Mouse (Mus musculus) bone marrow macrophage, adult 2 months (primary cell): ENCODE data around the gene Arf3.

Experiments
- CTCF ChIP-seq: IDR thresholded peaks from 2 replicates; pipeline ENCODE4 v1.5.1; 2012; ENCODE audit warnings: low read depth, mild to moderate bottlenecking, low read length, moderate library complexity
- POLR2A ChIP-seq: IDR thresholded peaks from 2 replicates; pipeline ENCODE4 v1.6.1; 2012; ENCODE audit warnings: mild to moderate bottlenecking, low read depth, low read length, borderline replicate concordance

DNA sequence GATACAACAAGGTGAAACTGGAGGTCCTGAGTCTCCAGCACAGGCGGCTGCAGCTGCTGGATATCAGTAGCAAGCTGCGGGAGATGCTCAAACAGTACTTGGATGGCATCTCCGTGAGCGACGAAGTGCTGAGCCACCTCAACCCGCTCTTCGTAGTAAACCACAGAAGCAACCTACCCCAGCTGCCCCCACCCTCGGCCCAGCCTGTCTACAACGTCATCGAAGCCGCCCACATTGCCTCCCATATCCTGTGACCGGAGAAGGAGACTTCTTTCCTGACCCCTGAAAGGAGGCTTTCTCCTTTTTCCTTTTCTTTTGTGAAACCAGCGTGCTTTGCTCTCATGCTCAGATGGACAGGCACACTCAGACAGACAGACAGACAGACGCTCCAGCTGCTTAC is 40.2 kb downstream of the Arf3 start:
- no peak for TF ChIP-seq CTCF
- no peak for TF ChIP-seq POLR2A
